Mouse (Mus musculus) gonadal fat pad, adult 2 months (tissue): ENCODE results near the gene Rint1. TPM values are rescaled to one million over a fixed set of nuclear protein-coding genes. Genes with fewer than 3 reads are reported as not detected.

Experiments used
- DNase-seq: peaks from one replicate; pipeline ENCODE4 v3.0.0-alpha.2; 2012; ENCODE audit warnings: low read depth
- polyA plus RNA-seq: library from polyadenylated mRNA; depleted of rRNA; stranded (reverse); fragments of >200 nt; gene quantifications from 2 replicates; pipeline ENCODE4 v1.2.3, GENCODE M21; 2012; rRNA removed

Gene Rint1
- polyA plus RNA-seq, 1 experiment: 16.3 TPM

- no peak for DNase-seq
Observed at GRCm38 (mm10) chr5:23864054-23864965, 76.8 kb downstream of the Rint1 start.

- DNase-seq: no peak
Observed at GRCm38 (mm10) chr5:23865941-23866340, 78.4 kb downstream of the Rint1 start.

Other genes starting within 250 kb of the Rint1 start
- gene Srpk2, start 103.1 kb upstream of the Rint1 start, polyA plus RNA-seq: 12.6 and 12.9 TPM in 2 replicates
- gene Pus7, start 4.0 kb upstream of the Rint1 start, polyA plus RNA-seq: 8.6 and 10.2 TPM in 2 replicates
- gene Tomm7, start 56.5 kb downstream of the Rint1 start, polyA plus RNA-seq: 48.2 and 61.6 TPM in 2 replicates
- 4.6 and 5.7 TPM in 2 replicates for gene Fam126a, start 243.0 kb downstream of the Rint1 start, polyA plus RNA-seq